Mouse (Mus musculus): ENCODE data around the gene Sgca.

DNA sequence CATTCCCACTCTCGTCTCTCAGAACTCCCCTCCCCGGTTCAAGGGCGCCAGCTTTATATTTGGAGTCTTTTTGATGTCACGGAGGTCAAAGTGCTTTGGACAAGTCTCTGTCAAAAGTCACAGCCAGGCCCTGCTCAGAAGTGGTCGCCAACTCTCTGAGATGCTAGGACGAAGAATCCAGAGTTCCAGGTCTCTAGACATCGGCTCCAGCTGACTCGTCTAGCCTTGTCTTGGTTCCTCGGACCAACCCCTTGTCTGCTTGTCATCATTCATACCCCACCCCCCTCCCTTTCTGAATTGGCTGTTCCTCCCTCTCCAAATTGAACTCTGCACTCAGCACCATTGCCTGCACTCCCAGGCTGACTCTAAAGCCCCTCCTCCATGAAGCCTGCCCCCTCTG is 46.5 kb downstream of the Sgca start:
- TF ChIP-seq CTCF (IDR thresholded peaks at IDR 0.05; ENCODE audit: low read depth) (no peak), EP300 (IDR thresholded peaks at IDR 0.05; ENCODE audit: low read depth) (no peak)
